Comparison of ENCODE assay signal across 7 mouse cellular contexts in the genomic region with DNA sequence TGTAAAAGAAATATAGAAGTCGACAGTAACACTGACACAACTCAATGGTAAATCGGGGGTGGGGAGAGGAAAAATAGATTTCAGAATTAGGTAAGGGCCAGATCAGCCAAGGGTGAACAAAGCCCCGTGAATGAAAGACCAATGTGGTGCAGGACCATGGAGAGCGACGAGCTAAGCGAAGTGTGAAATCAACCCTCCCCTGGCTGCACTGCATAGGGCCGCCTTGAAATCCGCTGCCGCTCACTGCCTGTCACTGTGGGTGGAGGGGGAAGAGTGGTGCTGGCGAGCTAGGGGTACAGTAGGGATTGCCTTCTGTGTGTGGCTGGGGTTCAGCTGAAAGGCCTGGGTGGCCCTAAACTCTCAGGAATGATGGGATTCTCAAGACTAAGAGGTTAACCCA.
DNase-seq lines count a peak whose midpoint lies in the region; ATAC-seq lines count a peak whose summit lies in the region.

No protein-coding gene starts in this region.

- no peak overlapping the region for H3K27ac ChIP-seq in hindbrain, embryonic 11.5 days (ENCODE audit: low read depth, low read length)
- H3K27ac ChIP-seq in liver, embryonic 13.5 days: no peak overlapping the region

- ATAC-seq in hindbrain, embryonic 11.5 days (ENCODE audit: low FRiP score): no peak
- no peak for ATAC-seq in liver, embryonic 13.5 days (ENCODE audit: low read depth)

- H3K36me3 ChIP-seq in hindbrain, embryonic 11.5 days (ENCODE audit: control insufficient read depth, insufficient read depth, low read length): no peaks in the 10 kb centered on the region
- no peaks in the 10 kb centered on the region for H3K36me3 ChIP-seq in liver, embryonic 13.5 days

- WGBS in hindbrain, embryonic 11.5 days: 7% methylated on average over 10 of the region's 10 CpGs
- WGBS in liver, embryonic 13.5 days (ENCODE audit: insufficient replicate concordance): 9% methylated on average over 10 of the region's 10 CpGs

- DNase-seq in urinary bladder, postnatal 14 days (ENCODE audit: low spot score): peak; percentile 37
- DNase-seq in urinary bladder, postnatal 10 days (ENCODE audit: low spot score): no peak
- peak; percentile 93 for DNase-seq in embryo, embryonic 10 days (ENCODE audit: low spot score)
- DNase-seq in hindbrain, embryonic 11.5 days (ENCODE audit: low spot score): peak; percentile 78
- peak; percentile 1 for DNase-seq in liver, embryonic 13.5 days
- DNase-seq in urinary bladder, postnatal 4 days (ENCODE audit: low spot score in 2 of 2): peak; percentile 21 to 68
- no peak for DNase-seq in frontal cortex, postnatal 36 days (ENCODE audit: low spot score in 2 of 2)

- no peaks in the 10 kb centered on the region for H3K27me3 ChIP-seq in hindbrain, embryonic 11.5 days (ENCODE audit: control insufficient read depth, insufficient read depth, low read length)
- H3K27me3 ChIP-seq in liver, embryonic 13.5 days: peaks cover 3% of the 10 kb centered on the region; the same call in 1 of the 2 replicates

- no peak overlapping the region for H3K4me2 ChIP-seq in hindbrain, embryonic 11.5 days (replicated peaks; ENCODE audit: low read depth, low read length)
- no peak overlapping the region for H3K4me2 ChIP-seq in liver, embryonic 13.5 days

- no peaks in the 10 kb centered on the region for H3K9me3 ChIP-seq in hindbrain, embryonic 11.5 days (ENCODE audit: control insufficient read depth, low read length)
- H3K9me3 ChIP-seq in liver, embryonic 13.5 days (replicated peaks): no peaks in the 10 kb centered on the region

- no peaks in the 10 kb centered on the region for H3K4me1 ChIP-seq in hindbrain, embryonic 11.5 days (replicated peaks; ENCODE audit: control insufficient read depth, insufficient read depth, low read length)
- H3K4me1 ChIP-seq in liver, embryonic 13.5 days (replicated peaks): no peaks in the 10 kb centered on the region

- no peak overlapping the region for H3K9ac ChIP-seq in hindbrain, embryonic 11.5 days (ENCODE audit: low read depth, low read length)
- no peak overlapping the region for H3K9ac ChIP-seq in liver, embryonic 13.5 days

- H3K4me3 ChIP-seq in hindbrain, embryonic 11.5 days (ENCODE audit: low read depth, low read length): no peak overlapping the region
- H3K4me3 ChIP-seq in liver, embryonic 13.5 days (replicated peaks): no peak overlapping the region

Comparison
In these comparisons a context has a peak if more than half of its experiments do, and no peak if none do; other contexts are left out.
1. DNase-seq: peak in urinary bladder, postnatal 14 days (single experiment), embryo, embryonic 10 days (single experiment), hindbrain, embryonic 11.5 days (single experiment), liver, embryonic 13.5 days (single experiment) and urinary bladder, postnatal 4 days (2 of 2); none in urinary bladder, postnatal 10 days (single experiment) and frontal cortex, postnatal 36 days (0 of 2).